Mouse (Mus musculus): ENCODE measurements around the gene Ptpn3. TPM values are rescaled to one million over a fixed set of nuclear protein-coding genes. Genes with fewer than 3 reads are reported as not detected.

The Ptpn3 gene
- polyA plus RNA-seq, 1 experiment from 2014 or later = 3.9 TPM

GRCm38 (mm10) chr4:57234348-57234747 is 67.3 kb downstream of the Ptpn3 start:
- no peaks in the 10 kb centered on the region for H3K9me3 ChIP-seq
- H3K4me1 ChIP-seq (replicated peaks) = peaks cover 4% of the 10 kb centered on the region
- H3K9ac ChIP-seq = no peak overlapping the region
- H3K4me3 ChIP-seq = no peak overlapping the region
- no peaks in the 10 kb centered on the region for H3K27me3 ChIP-seq
- H3K36me3 ChIP-seq = peaks cover 3% of the 10 kb centered on the region; the same call in 1 of the 2 replicates
- no peak for ATAC-seq (ENCODE audit: low FRiP score)
- WGBS = 84% methylated on average over 7 of the region's 7 CpGs
- no peak overlapping the region for H3K4me2 ChIP-seq
- no peak overlapping the region for H3K27ac ChIP-seq

GRCm38 (mm10) chr4:57232439-57232838 is 69.2 kb downstream of the Ptpn3 start:
- Histone ChIP-seq H3K4me2 (no peak overlapping the region), H3K27ac (no peak overlapping the region), H3K9ac (no peak overlapping the region), H3K4me3 (no peak overlapping the region), H3K36me3 (peaks cover 3% of the 10 kb centered on the region; the same call in 1 of the 2 replicates), H3K9me3 (no peaks in the 10 kb centered on the region), H3K4me1 (replicated peaks) (peaks cover 13% of the 10 kb centered on the region), H3K27me3 (no peaks in the 10 kb centered on the region)
- no peak for ATAC-seq (ENCODE audit: low FRiP score)
- WGBS = 90% methylated on average over 8 of the region's 8 CpGs

- ATAC-seq (ENCODE audit: low FRiP score) = no peak
- WGBS = 81% methylated on average over 9 of the region's 9 CpGs
- no peaks in the 10 kb centered on the region for H3K9me3 ChIP-seq
Measured at GRCm38 (mm10) chr4:57231323-57231722, 70.3 kb downstream of the Ptpn3 start.

GRCm38 (mm10) chr4:57230341-57230740 is 71.3 kb downstream of the Ptpn3 start:
- WGBS = 87% methylated on average over 7 of the region's 7 CpGs
- H3K27ac ChIP-seq = no peak overlapping the region
- no peak overlapping the region for H3K9ac ChIP-seq
- no peak overlapping the region for H3K4me3 ChIP-seq
- H3K36me3 ChIP-seq = peaks cover 3% of the 10 kb centered on the region; the same call in 1 of the 2 replicates
- ATAC-seq (ENCODE audit: low FRiP score) = no peak
- no peak overlapping the region for H3K4me2 ChIP-seq
- H3K9me3 ChIP-seq = no peaks in the 10 kb centered on the region
- H3K4me1 ChIP-seq (replicated peaks) = peaks cover 9% of the 10 kb centered on the region; the same call in 1 of the 2 replicates
- H3K27me3 ChIP-seq = no peaks in the 10 kb centered on the region

More at GRCm38 (mm10) chr4:57231323-57231722, 70.3 kb downstream of the Ptpn3 start:
- H3K4me1 ChIP-seq (replicated peaks) = peaks cover 9% of the 10 kb centered on the region; the same call in 1 of the 2 replicates
- peaks cover 3% of the 10 kb centered on the region; the same call in 1 of the 2 replicates for H3K36me3 ChIP-seq
- no peak overlapping the region for H3K4me3 ChIP-seq
- H3K9ac ChIP-seq = no peak overlapping the region
- no peak overlapping the region for H3K4me2 ChIP-seq
- H3K27ac ChIP-seq = no peak overlapping the region
- no peaks in the 10 kb centered on the region for H3K27me3 ChIP-seq

GRCm38 (mm10) chr4:57228601-57229520 is 72.8 kb downstream of the Ptpn3 start:
- no peaks in the 10 kb centered on the region for H3K27me3 ChIP-seq
- H3K9ac ChIP-seq = no peak overlapping the region
- peaks cover 9% of the 10 kb centered on the region; the same call in 1 of the 2 replicates for H3K4me1 ChIP-seq (replicated peaks)
- H3K9me3 ChIP-seq = no peaks in the 10 kb centered on the region
- no peak for ATAC-seq (ENCODE audit: low FRiP score)
- H3K4me3 ChIP-seq = no peak overlapping the region
- H3K36me3 ChIP-seq = peaks cover 3% of the 10 kb centered on the region; the same call in 1 of the 2 replicates
- H3K4me2 ChIP-seq = no peak overlapping the region
- WGBS = 63% methylated on average over 18 of the region's 18 CpGs
- H3K27ac ChIP-seq = peak overlapping the region; percentile 8; the same call in 1 of the 2 replicates

GRCm38 (mm10) chr4:57224776-57225175 is 76.9 kb downstream of the Ptpn3 start:
- Histone ChIP-seq H3K27me3 (no peaks in the 10 kb centered on the region), H3K27ac (no peak overlapping the region), H3K9me3 (no peaks in the 10 kb centered on the region), H3K4me3 (no peak overlapping the region), H3K4me2 (no peak overlapping the region), H3K9ac (no peak overlapping the region), H3K4me1 (replicated peaks) (peaks cover 9% of the 10 kb centered on the region; the same call in 1 of the 2 replicates), H3K36me3 (no peaks in the 10 kb centered on the region)
- 95% methylated on average over 2 of the region's 2 CpGs for WGBS
- ATAC-seq (ENCODE audit: low FRiP score) = no peak

- H3K4me3 ChIP-seq = no peak overlapping the region
Measured at GRCm38 (mm10) chr4:57217746-57218145, 83.9 kb downstream of the Ptpn3 start.

GRCm38 (mm10) chr4:57216535-57216934 is 85.1 kb downstream of the Ptpn3 start:
- H3K27ac ChIP-seq = no peak overlapping the region
- H3K9me3 ChIP-seq = no peaks in the 10 kb centered on the region
- ATAC-seq (ENCODE audit: low FRiP score) = no peak
- no peak overlapping the region for H3K4me2 ChIP-seq
- H3K9ac ChIP-seq = no peak overlapping the region
- no peaks in the 10 kb centered on the region for H3K36me3 ChIP-seq
- H3K4me3 ChIP-seq = no peak overlapping the region
- H3K27me3 ChIP-seq = no peaks in the 10 kb centered on the region
- 92% methylated on average over 4 of the region's 4 CpGs for WGBS
- H3K4me1 ChIP-seq (replicated peaks) = peaks cover 3% of the 10 kb centered on the region

More at GRCm38 (mm10) chr4:57217746-57218145, 83.9 kb downstream of the Ptpn3 start:
- Histone ChIP-seq H3K36me3 (no peaks in the 10 kb centered on the region), H3K9ac (no peak overlapping the region), H3K9me3 (no peaks in the 10 kb centered on the region), H3K27ac (no peak overlapping the region), H3K4me1 (replicated peaks) (peaks cover 3% of the 10 kb centered on the region), H3K27me3 (no peaks in the 10 kb centered on the region), H3K4me2 (no peak overlapping the region)
- 93% methylated on average over 9 of the region's 9 CpGs for WGBS
- ATAC-seq (ENCODE audit: low FRiP score) = no peak

GRCm38 (mm10) chr4:57214852-57215251 is 86.8 kb downstream of the Ptpn3 start:
- Histone ChIP-seq H3K4me1 (replicated peaks) (peaks cover 3% of the 10 kb centered on the region), H3K9me3 (no peaks in the 10 kb centered on the region), H3K4me2 (no peak overlapping the region), H3K4me3 (no peak overlapping the region), H3K36me3 (no peaks in the 10 kb centered on the region), H3K27me3 (no peaks in the 10 kb centered on the region), H3K27ac (no peak overlapping the region), H3K9ac (no peak overlapping the region; the same call in 1 of the 2 replicates)
- no peak for ATAC-seq (ENCODE audit: low FRiP score)
- WGBS = 63% methylated on average over 9 of the region's 9 CpGs

- Histone ChIP-seq H3K4me2 (no peak overlapping the region), H3K27me3 (no peaks in the 10 kb centered on the region)
- WGBS = 70% methylated on average over 3 of the region's 3 CpGs
Measured at GRCm38 (mm10) chr4:57214114-57214513, 87.5 kb downstream of the Ptpn3 start.

GRCm38 (mm10) chr4:57211706-57212105 is 89.9 kb downstream of the Ptpn3 start:
- no peak for ATAC-seq (ENCODE audit: low FRiP score)

More at GRCm38 (mm10) chr4:57214114-57214513, 87.5 kb downstream of the Ptpn3 start:
- Histone ChIP-seq H3K36me3 (no peaks in the 10 kb centered on the region), H3K9me3 (no peaks in the 10 kb centered on the region), H3K27ac (no peak overlapping the region), H3K9ac (no peak overlapping the region), H3K4me3 (no peak overlapping the region), H3K4me1 (replicated peaks) (peaks cover 3% of the 10 kb centered on the region)
- ATAC-seq (ENCODE audit: low FRiP score) = no peak

GRCm38 (mm10) chr4:57205908-57206307 is 95.7 kb downstream of the Ptpn3 start:
- no peak overlapping the region for H3K9ac ChIP-seq
- no peak overlapping the region for H3K4me2 ChIP-seq
- no peak overlapping the region for H3K4me3 ChIP-seq
- no peaks in the 10 kb centered on the region for H3K4me1 ChIP-seq (replicated peaks)
- 75% methylated on average over 8 of the region's 8 CpGs for WGBS
- H3K9me3 ChIP-seq = no peaks in the 10 kb centered on the region
- ATAC-seq (ENCODE audit: low FRiP score) = no peak
- no peaks in the 10 kb centered on the region for H3K27me3 ChIP-seq
- no peaks in the 10 kb centered on the region for H3K36me3 ChIP-seq
- no peak overlapping the region for H3K27ac ChIP-seq

More at GRCm38 (mm10) chr4:57211706-57212105, 89.9 kb downstream of the Ptpn3 start:
- H3K27ac ChIP-seq = no peak overlapping the region
- H3K27me3 ChIP-seq = no peaks in the 10 kb centered on the region
- H3K9me3 ChIP-seq = no peaks in the 10 kb centered on the region
- WGBS = 86% methylated on average over 2 of the region's 2 CpGs
- H3K4me1 ChIP-seq (replicated peaks) = peaks cover 3% of the 10 kb centered on the region
- no peaks in the 10 kb centered on the region for H3K36me3 ChIP-seq
- no peak overlapping the region for H3K4me3 ChIP-seq
- H3K9ac ChIP-seq = no peak overlapping the region
- H3K4me2 ChIP-seq = no peak overlapping the region

Measured in hindbrain, embryonic 13.5 days (tissue).